Mouse (Mus musculus) liver, adult 2 months (tissue): ENCODE results near the gene Pusl1.

Source experiments
- CTCF ChIP-seq: fragments of 200-500 bp; IDR thresholded peaks from 2 replicates; pipeline ENCODE4 v1.5.1; 2011; ENCODE audit warnings: low read depth, low read length, control low read depth
- POLR2A ChIP-seq: fragments of 200-500 bp; IDR thresholded peaks from 2 replicates; pipeline ENCODE4 v1.6.1; 2011; ENCODE audit warnings: low read length, control low read depth; ENCODE audit not compliant: insufficient read depth; ENCODE audit errors: extremely low read depth

- TF ChIP-seq POLR2A: no peak
- TF ChIP-seq CTCF: no peak
Observed at GRCm38 (mm10) chr4:155863001-155863400, 28.6 kb downstream of the Pusl1 start, which contains the start of gene Tas1r3.
